Mouse (Mus musculus) lung, embryonic 15.5 days (tissue): ENCODE measurements around the gene Ttc9. TPM values are rescaled to one million over a fixed set of nuclear protein-coding genes. Genes with fewer than 3 reads are reported as not detected.

ENCODE experiments used
- ATAC-seq: fragments of 200-750 bp; cut with Nextera tagmentation; 2 replicates; pipeline ENCODE4 v1.8.0; 2017; ENCODE audit warnings: moderate number of reproducible peaks, borderline replicate concordance; ENCODE audit not compliant: low FRiP score, low TSS enrichment; ENCODE audit errors: extremely low read depth
- H3K27ac ChIP-seq: fragments of 300-500 bp; sonication (generic); 2 replicates; pipeline ENCODE4 v1.5.1; 2015; ENCODE audit warnings: moderate library complexity, mild to moderate bottlenecking, inconsistent platforms
- H3K27me3 ChIP-seq: fragments of 300-500 bp; sonication (generic); 2 replicates; pipeline ENCODE4 v1.6.1; 2015; ENCODE audit warnings: inconsistent platforms
- H3K36me3 ChIP-seq: fragments of 300-500 bp; sonication (generic); 2 replicates; pipeline ENCODE4 v1.6.1; 2015; ENCODE audit warnings: inconsistent platforms
- H3K4me1 ChIP-seq: fragments of 300-500 bp; sonication (generic); 2 replicates; pipeline ENCODE4 v1.6.1; 2015; ENCODE audit warnings: inconsistent platforms
- H3K4me2 ChIP-seq: fragments of 300-500 bp; sonication (generic); 2 replicates; pipeline ENCODE4 v1.6.1; 2015; ENCODE audit warnings: inconsistent platforms, mild to moderate bottlenecking, moderate library complexity
- H3K4me3 ChIP-seq: fragments of 300-500 bp; sonication (generic); 2 replicates; pipeline ENCODE4 v1.5.1; 2015; ENCODE audit warnings: mild to moderate bottlenecking, inconsistent platforms
- H3K9ac ChIP-seq: fragments of 300-500 bp; sonication (generic); 2 replicates; pipeline ENCODE4 v1.6.1; 2015; ENCODE audit warnings: inconsistent platforms
- H3K9me3 ChIP-seq: fragments of 300-500 bp; sonication (generic); 2 replicates; pipeline ENCODE4 v1.6.1; 2016; ENCODE audit warnings: inconsistent platforms
- WGBS: fragments of 180-500 bp; shearing (Covaris S2); methylation state at CpG from one replicate; pipeline ENCODE4 v1.1.7; 2015; 5-methylcytosine and 5-hydroxymethylcytosine counted together
- polyA plus RNA-seq: library from polyadenylated mRNA; unstranded; fragments of >200 nt; fragmentation: Nextera tagmentation; extraction: Ambion mirVana; gene quantifications from 2 replicates; pipeline ENCODE4 v1.2.1, GENCODE M21; 2015

Gene Ttc9
- polyA plus RNA-seq, 1 experiment from 2014 or later: 5.6 TPM

- Histone ChIP-seq H3K27ac (no peak overlapping the region), H3K4me1 (no peaks in the 10 kb centered on the region), H3K9me3 (no peaks in the 10 kb centered on the region), H3K4me3 (no peak overlapping the region), H3K9ac (no peak overlapping the region), H3K4me2 (no peak overlapping the region), H3K36me3 (no peaks in the 10 kb centered on the region), H3K27me3 (no peaks in the 10 kb centered on the region)
- 66% methylated on average over 5 of the region's 5 CpGs for WGBS
- no peak for ATAC-seq
Measured at GRCm38 (mm10) chr12:81663906-81664305, 32.9 kb downstream of the Ttc9 start.

GRCm38 (mm10) chr12:81668406-81668805 is 37.4 kb downstream of the Ttc9 start:
- 77% methylated on average over 9 of the region's 9 CpGs for WGBS
- Histone ChIP-seq H3K4me1 (no peaks in the 10 kb centered on the region), H3K27ac (no peak overlapping the region), H3K9ac (no peak overlapping the region), H3K27me3 (no peaks in the 10 kb centered on the region), H3K4me2 (no peak overlapping the region), H3K9me3 (no peaks in the 10 kb centered on the region), H3K36me3 (no peaks in the 10 kb centered on the region), H3K4me3 (no peak overlapping the region)
- ATAC-seq: no peak

GRCm38 (mm10) chr12:81675557-81675956 is 44.5 kb downstream of the Ttc9 start:
- Histone ChIP-seq H3K9ac (no peak overlapping the region), H3K36me3 (no peaks in the 10 kb centered on the region), H3K9me3 (no peaks in the 10 kb centered on the region), H3K4me3 (no peak overlapping the region), H3K27ac (no peak overlapping the region), H3K4me1 (no peaks in the 10 kb centered on the region), H3K27me3 (no peaks in the 10 kb centered on the region), H3K4me2 (no peak overlapping the region)
- ATAC-seq: no peak
- 51% methylated on average over 2 of the region's 2 CpGs for WGBS

GRCm38 (mm10) chr12:81679807-81680529 is 48.9 kb downstream of the Ttc9 start:
- no peaks in the 10 kb centered on the region for H3K27me3 ChIP-seq
- H3K4me1 ChIP-seq: no peaks in the 10 kb centered on the region
- WGBS: 71% methylated on average over 7 of the region's 7 CpGs
- no peaks in the 10 kb centered on the region for H3K36me3 ChIP-seq
- no peak overlapping the region for H3K4me2 ChIP-seq
- no peak overlapping the region for H3K4me3 ChIP-seq
- H3K9me3 ChIP-seq: no peaks in the 10 kb centered on the region
- H3K9ac ChIP-seq: no peak overlapping the region
- no peak overlapping the region for H3K27ac ChIP-seq
- ATAC-seq: no peak

GRCm38 (mm10) chr12:81683395-81683794 is 52.3 kb downstream of the Ttc9 start:
- WGBS: 54% methylated on average over 11 of the region's 11 CpGs
- Histone ChIP-seq H3K4me3 (no peak overlapping the region), H3K4me1 (no peaks in the 10 kb centered on the region), H3K36me3 (no peaks in the 10 kb centered on the region), H3K4me2 (no peak overlapping the region), H3K27me3 (no peaks in the 10 kb centered on the region), H3K27ac (no peak overlapping the region), H3K9ac (no peak overlapping the region), H3K9me3 (no peaks in the 10 kb centered on the region)
- no peak for ATAC-seq

- H3K27ac ChIP-seq: no peak overlapping the region
- no peak overlapping the region for H3K4me3 ChIP-seq
- H3K9me3 ChIP-seq: no peaks in the 10 kb centered on the region
- H3K36me3 ChIP-seq: no peaks in the 10 kb centered on the region
- no peak overlapping the region for H3K9ac ChIP-seq
- ATAC-seq: no peak
- 75% methylated on average over 6 of the region's 6 CpGs for WGBS
- H3K4me2 ChIP-seq: no peak overlapping the region
- H3K27me3 ChIP-seq: no peaks in the 10 kb centered on the region
- no peaks in the 10 kb centered on the region for H3K4me1 ChIP-seq
Measured at GRCm38 (mm10) chr12:81684096-81684495, 53.0 kb downstream of the Ttc9 start.

GRCm38 (mm10) chr12:81685981-81686380 is 54.9 kb downstream of the Ttc9 start:
- Histone ChIP-seq H3K4me2 (no peak overlapping the region), H3K36me3 (no peaks in the 10 kb centered on the region), H3K9ac (no peak overlapping the region), H3K9me3 (no peaks in the 10 kb centered on the region), H3K4me3 (no peak overlapping the region), H3K4me1 (peaks cover 7% of the 10 kb centered on the region; the same call in 1 of the 2 replicates), H3K27ac (no peak overlapping the region), H3K27me3 (no peaks in the 10 kb centered on the region)
- ATAC-seq: no peak
- 68% methylated on average over 3 of the region's 3 CpGs for WGBS

- no peak for ATAC-seq
- no peaks in the 10 kb centered on the region for H3K9me3 ChIP-seq
- no peak overlapping the region for H3K9ac ChIP-seq
- no peaks in the 10 kb centered on the region for H3K36me3 ChIP-seq
- H3K27ac ChIP-seq: no peak overlapping the region
- WGBS: 53% methylated on average over 12 of the region's 12 CpGs
- H3K4me1 ChIP-seq: peaks cover 7% of the 10 kb centered on the region; the same call in 1 of the 2 replicates
- no peaks in the 10 kb centered on the region for H3K27me3 ChIP-seq
- no peak overlapping the region for H3K4me3 ChIP-seq
- no peak overlapping the region for H3K4me2 ChIP-seq
Measured at GRCm38 (mm10) chr12:81686406-81687117, 55.5 kb downstream of the Ttc9 start.

GRCm38 (mm10) chr12:81687873-81688272 is 56.8 kb downstream of the Ttc9 start:
- Histone ChIP-seq H3K4me3 (no peak overlapping the region), H3K9me3 (no peaks in the 10 kb centered on the region), H3K4me1 (peaks cover 7% of the 10 kb centered on the region; the same call in 1 of the 2 replicates), H3K27me3 (no peaks in the 10 kb centered on the region), H3K36me3 (no peaks in the 10 kb centered on the region), H3K27ac (no peak overlapping the region), H3K4me2 (no peak overlapping the region), H3K9ac (no peak overlapping the region)
- no peak for ATAC-seq
- WGBS: 82% methylated on average over 5 of the region's 5 CpGs

GRCm38 (mm10) chr12:81688537-81688936 is 57.5 kb downstream of the Ttc9 start:
- H3K27me3 ChIP-seq: no peaks in the 10 kb centered on the region
- H3K27ac ChIP-seq: no peak overlapping the region
- H3K4me1 ChIP-seq: peaks cover 7% of the 10 kb centered on the region; the same call in 1 of the 2 replicates
- ATAC-seq: no peak
- H3K4me2 ChIP-seq: no peak overlapping the region
- WGBS: 76% methylated on average over 4 of the region's 4 CpGs
- H3K36me3 ChIP-seq: no peaks in the 10 kb centered on the region
- H3K4me3 ChIP-seq: no peak overlapping the region
- H3K9ac ChIP-seq: no peak overlapping the region
- no peaks in the 10 kb centered on the region for H3K9me3 ChIP-seq

GRCm38 (mm10) chr12:81689505-81690056 is 58.5 kb downstream of the Ttc9 start:
- WGBS: 44% methylated on average over 4 of the region's 4 CpGs
- no peak overlapping the region for H3K27ac ChIP-seq

GRCm38 (mm10) chr12:81690111-81690510 is 59.1 kb downstream of the Ttc9 start:
- 87% methylated on average over 15 of the region's 15 CpGs for WGBS
- peaks cover 7% of the 10 kb centered on the region; the same call in 1 of the 2 replicates for H3K4me1 ChIP-seq
- H3K27me3 ChIP-seq: no peaks in the 10 kb centered on the region
- no peak for ATAC-seq
- no peak overlapping the region for H3K27ac ChIP-seq
- no peaks in the 10 kb centered on the region for H3K9me3 ChIP-seq
- H3K4me2 ChIP-seq: no peak overlapping the region
- H3K36me3 ChIP-seq: no peaks in the 10 kb centered on the region
- H3K4me3 ChIP-seq: no peak overlapping the region
- H3K9ac ChIP-seq: no peak overlapping the region

More at GRCm38 (mm10) chr12:81689505-81690056, 58.5 kb downstream of the Ttc9 start:
- Histone ChIP-seq H3K27me3 (no peaks in the 10 kb centered on the region), H3K36me3 (no peaks in the 10 kb centered on the region), H3K4me2 (no peak overlapping the region), H3K4me3 (no peak overlapping the region), H3K4me1 (peaks cover 7% of the 10 kb centered on the region; the same call in 1 of the 2 replicates), H3K9me3 (no peaks in the 10 kb centered on the region), H3K9ac (no peak overlapping the region)
- no peak for ATAC-seq
